In the genomic region with DNA sequence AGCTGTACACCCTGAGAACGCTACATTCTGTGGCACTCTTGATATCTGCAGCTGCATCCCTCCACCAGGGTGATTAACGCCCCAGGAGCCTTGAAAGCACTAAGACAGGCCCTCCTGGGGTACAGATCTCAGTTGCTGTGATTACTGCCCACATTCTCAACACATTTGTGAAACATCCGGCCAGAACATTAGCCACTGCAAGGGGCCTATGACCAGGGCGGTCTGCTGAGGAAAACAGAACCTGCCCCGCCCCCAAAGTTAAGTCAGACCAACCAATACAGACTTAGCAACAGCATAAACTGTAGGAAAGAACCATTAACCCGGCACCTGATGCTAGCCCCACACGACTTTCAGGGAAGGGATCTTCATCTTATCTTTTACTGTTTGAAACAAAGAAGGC, we compare ENCODE assay signal across 17 mouse cellular contexts.
DNase-seq lines count a peak whose midpoint lies in the region; ATAC-seq and TF ChIP-seq lines count a peak whose summit lies in the region.
"Had no signal": no experiment of that assay in that cellular context is flagged by ENCODE, and none has a peak within 500 bp of the region (broad histone marks: within the 10 kb centered on the region; RNA-seq: fewer than 3 reads in every experiment).

No protein-coding gene starts in this region.

- no peaks in the 10 kb centered on the region for H3K36me3 ChIP-seq in heart, embryonic 10.5 days
- no peaks in the 10 kb centered on the region for H3K36me3 ChIP-seq in stomach, embryonic 14.5 days (ENCODE audit: control insufficient read depth, insufficient read depth, low read length)
- no peaks in the 10 kb centered on the region for H3K36me3 ChIP-seq in stomach, postnatal 0 days (ENCODE audit: control insufficient read depth, insufficient read depth, low read length)
- H3K36me3 ChIP-seq in limb, embryonic 12.5 days = peaks cover 3% of the 10 kb centered on the region; the same call in 1 of the 2 replicates
- H3K36me3 ChIP-seq: embryonic facial prominence, embryonic 13.5 days; forebrain, embryonic 15.5 days; hindbrain, embryonic 10.5 days; intestine, embryonic 15.5 days had no signal

- H3K4me3 ChIP-seq in heart, embryonic 10.5 days = no peak overlapping the region
- no peak overlapping the region for H3K4me3 ChIP-seq in stomach, embryonic 14.5 days (ENCODE audit: low read depth, low read length)
- H3K4me3 ChIP-seq in stomach, postnatal 0 days (ENCODE audit: low read depth, low read length) = no peak overlapping the region
- no peak overlapping the region for H3K4me3 ChIP-seq in limb, embryonic 12.5 days (replicated peaks)
- H3K4me3 ChIP-seq: embryonic facial prominence, embryonic 13.5 days; forebrain, embryonic 15.5 days; hindbrain, embryonic 10.5 days; intestine, embryonic 15.5 days had no signal

- no peaks in the 10 kb centered on the region for H3K27me3 ChIP-seq in heart, embryonic 10.5 days (ENCODE audit: insufficient read depth, poor library complexity, severe bottlenecking)
- no peaks in the 10 kb centered on the region for H3K27me3 ChIP-seq in stomach, embryonic 14.5 days (ENCODE audit: control insufficient read depth, insufficient read depth, low read length)
- no peaks in the 10 kb centered on the region for H3K27me3 ChIP-seq in stomach, postnatal 0 days (ENCODE audit: control insufficient read depth, insufficient read depth, low read length)
- no peaks in the 10 kb centered on the region for H3K27me3 ChIP-seq in limb, embryonic 12.5 days
- H3K27me3 ChIP-seq: forebrain, embryonic 15.5 days; intestine, embryonic 15.5 days had no signal

- H3K9me3 ChIP-seq in heart, embryonic 10.5 days = no peaks in the 10 kb centered on the region
- no peaks in the 10 kb centered on the region; the same call in 1 of the 2 replicates for H3K9me3 ChIP-seq in stomach, embryonic 14.5 days (ENCODE audit: control insufficient read depth, low read depth, low read length)
- no peaks in the 10 kb centered on the region for H3K9me3 ChIP-seq in stomach, postnatal 0 days (ENCODE audit: control insufficient read depth, low read length)
- H3K9me3 ChIP-seq in limb, embryonic 12.5 days = no peaks in the 10 kb centered on the region
- H3K9me3 ChIP-seq: embryonic facial prominence, embryonic 13.5 days; forebrain, embryonic 15.5 days; hindbrain, embryonic 10.5 days; intestine, embryonic 15.5 days had no signal

- no peak for DNase-seq in heart, embryonic 10.5 days (ENCODE audit: low spot score)
- no peak for DNase-seq in heart, postnatal 4 days
- no peak for DNase-seq in stomach, postnatal 0 days (ENCODE audit: low spot score)
- no peak for DNase-seq in spleen, adult 12 weeks (ENCODE audit: low spot score)
- DNase-seq: adrenal gland, adult 8-10 months; adrenal gland, postnatal 36 days; cerebellum, adult 2 months; cerebellum, postnatal 10 days; gastrocnemius, postnatal 10 days; heart, postnatal 10 days had no signal

- peak; percentile 49; the same call in 1 of the 2 replicates for ATAC-seq in stomach, embryonic 14.5 days (ENCODE audit: insufficient number of reproducible peaks, insufficient read depth, low FRiP score, low read depth)
- no peak for ATAC-seq in stomach, postnatal 0 days (ENCODE audit: low FRiP score, low TSS enrichment)
- peak; percentile 77 for ATAC-seq in limb, embryonic 12.5 days (ENCODE audit: insufficient number of reproducible peaks, insufficient read depth, low FRiP score, low TSS enrichment, low read depth)
- ATAC-seq: forebrain, embryonic 15.5 days; intestine, embryonic 15.5 days had no signal

- H3K27ac ChIP-seq in heart, embryonic 10.5 days = peak overlapping the region; percentile 47; the same call in 1 of the 2 replicates
- no peak overlapping the region for H3K27ac ChIP-seq in stomach, embryonic 14.5 days (ENCODE audit: low read length)
- H3K27ac ChIP-seq in stomach, postnatal 0 days (replicated peaks) = no peak overlapping the region
- H3K27ac ChIP-seq in limb, embryonic 12.5 days = peak overlapping the region; percentile 62; the same call in 1 of the 2 replicates
- H3K27ac ChIP-seq: embryonic facial prominence, embryonic 13.5 days; forebrain, embryonic 15.5 days; hindbrain, embryonic 10.5 days; hindbrain, embryonic 14.5 days; intestine, embryonic 15.5 days had no signal

- H3K4me2 ChIP-seq in stomach, embryonic 14.5 days (replicated peaks; ENCODE audit: low read depth, low read length) = no peak overlapping the region
- H3K4me2 ChIP-seq in stomach, postnatal 0 days (replicated peaks; ENCODE audit: low read depth) = no peak overlapping the region
- H3K4me2 ChIP-seq in limb, embryonic 12.5 days = 0 out of 2 replicates have a peak overlapping the region, but pooled peaks have one; percentile 8
- H3K4me2 ChIP-seq: embryonic facial prominence, embryonic 13.5 days; forebrain, embryonic 15.5 days; hindbrain, embryonic 14.5 days; intestine, embryonic 15.5 days had no signal

- WGBS in heart, embryonic 10.5 days = 31% methylated on average over 7 of the region's 7 CpGs
- 47% methylated on average over 7 of the region's 7 CpGs for WGBS in stomach, embryonic 14.5 days
- WGBS in stomach, postnatal 0 days = 50% methylated on average over 7 of the region's 7 CpGs
- 19% methylated on average over 7 of the region's 7 CpGs for WGBS in limb, embryonic 12.5 days

- peaks cover 19% of the 10 kb centered on the region for H3K4me1 ChIP-seq in heart, embryonic 10.5 days
- H3K4me1 ChIP-seq in stomach, embryonic 14.5 days (ENCODE audit: control insufficient read depth, insufficient read depth, low read length) = no peaks in the 10 kb centered on the region
- H3K4me1 ChIP-seq in stomach, postnatal 0 days (replicated peaks; ENCODE audit: control insufficient read depth, insufficient read depth) = no peaks in the 10 kb centered on the region
- H3K4me1 ChIP-seq in limb, embryonic 12.5 days (replicated peaks) = peaks cover 26% of the 10 kb centered on the region
- H3K4me1 ChIP-seq: embryonic facial prominence, embryonic 13.5 days; forebrain, embryonic 15.5 days; intestine, embryonic 15.5 days had no signal

- H3K9ac ChIP-seq in stomach, embryonic 14.5 days (replicated peaks; ENCODE audit: low read depth, low read length) = no peak overlapping the region
- no peak overlapping the region for H3K9ac ChIP-seq in stomach, postnatal 0 days (ENCODE audit: low read length)
- H3K9ac ChIP-seq in limb, embryonic 12.5 days (replicated peaks) = no peak overlapping the region
- H3K9ac ChIP-seq: embryonic facial prominence, embryonic 13.5 days; forebrain, embryonic 15.5 days; hindbrain, embryonic 14.5 days; intestine, embryonic 15.5 days had no signal

- TF ChIP-seq EP300 in stomach, postnatal 0 days (optimal IDR thresholded peaks at IDR 0.05) = no peak

- TF ChIP-seq CTCF in stomach, postnatal 0 days (IDR thresholded peaks at IDR 0.05; ENCODE audit: low read depth) = no peak

Comparison
In these comparisons a context has a peak if more than half of its experiments do, and no peak if none do; other contexts are left out.
1. H3K27ac ChIP-seq: peak in heart, embryonic 10.5 days (single experiment) and limb, embryonic 12.5 days (single experiment); none in stomach, embryonic 14.5 days (single experiment) and stomach, postnatal 0 days (single experiment).